9 mouse cellular contexts compared by ENCODE assay signal in the genomic region with DNA sequence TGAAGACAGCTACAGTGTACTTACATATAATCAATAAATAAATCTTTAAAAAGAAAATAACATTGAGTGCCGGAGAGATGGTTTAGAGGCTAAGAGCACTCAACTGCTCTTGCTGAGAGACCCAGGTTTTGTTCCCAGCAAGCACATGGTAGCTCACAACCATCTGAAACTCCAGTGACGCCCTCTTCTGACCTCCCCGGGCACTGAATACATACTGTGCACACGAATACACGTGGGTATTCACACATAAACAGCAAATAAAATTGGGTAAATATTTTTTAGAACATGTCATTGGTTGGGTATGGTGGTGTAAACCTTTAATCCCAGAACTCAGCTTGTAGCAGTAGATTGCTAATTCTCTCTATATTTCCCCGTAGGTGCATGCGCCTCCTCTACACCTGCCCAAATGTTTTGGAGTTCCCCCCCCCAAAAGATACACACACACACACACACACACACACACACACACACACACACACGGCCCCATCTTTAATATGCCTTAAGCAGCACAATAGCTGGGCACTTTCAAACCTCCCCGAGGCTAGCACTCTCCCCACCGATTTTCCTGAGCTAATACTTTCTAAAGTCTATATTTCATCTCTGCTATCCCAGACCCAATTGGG. TPM values are rescaled to one million over a fixed set of nuclear protein-coding genes. Genes with fewer than 3 reads are reported as not detected.
DNase-seq lines count a peak whose midpoint lies in the region; ATAC-seq lines count a peak whose summit lies in the region.
"Had no signal": no experiment of that assay in that cellular context is flagged by ENCODE, and none has a peak within 500 bp of the region (broad histone marks: within the 10 kb centered on the region; RNA-seq: fewer than 3 reads in every experiment).

No protein-coding gene starts in this region.

- peak overlapping the region; percentile 58 for H3K9ac ChIP-seq in liver, embryonic 11.5 days (ENCODE audit: low read depth, low read length)
- no peak overlapping the region for H3K9ac ChIP-seq in forebrain, embryonic 12.5 days
- H3K9ac ChIP-seq in limb, embryonic 15.5 days = no peak overlapping the region
- no peak overlapping the region for H3K9ac ChIP-seq in stomach, embryonic 14.5 days (replicated peaks; ENCODE audit: low read depth, low read length)

- H3K9me3 ChIP-seq in liver, embryonic 11.5 days (ENCODE audit: control insufficient read depth, low read length) = no peaks in the 10 kb centered on the region
- no peaks in the 10 kb centered on the region for H3K9me3 ChIP-seq in forebrain, embryonic 12.5 days
- no peaks in the 10 kb centered on the region for H3K9me3 ChIP-seq in limb, embryonic 15.5 days
- no peaks in the 10 kb centered on the region for H3K9me3 ChIP-seq in stomach, embryonic 14.5 days (ENCODE audit: control insufficient read depth, low read depth, low read length)

- no peak for DNase-seq in liver, embryonic 11.5 days (ENCODE audit: low spot score)
- DNase-seq in liver = no peak
- no peak for DNase-seq in layer of hippocampus, postnatal 14 days (ENCODE audit: low spot score in 2 of 2)
- DNase-seq in thymus, postnatal 4 days = no peak
- DNase-seq in cerebellum, postnatal 14 days = no peak

- WGBS in liver, embryonic 11.5 days = 49% methylated on average over 10 of the region's 10 CpGs
- 54% methylated on average over 10 of the region's 10 CpGs for WGBS in forebrain, embryonic 12.5 days
- 45% methylated on average over 10 of the region's 10 CpGs for WGBS in limb, embryonic 15.5 days
- 52% methylated on average over 10 of the region's 10 CpGs for WGBS in stomach, embryonic 14.5 days

- H3K4me1 ChIP-seq in liver, embryonic 11.5 days (replicated peaks; ENCODE audit: control insufficient read depth, insufficient read depth, low read length) = no peaks in the 10 kb centered on the region; the same call in 1 of the 2 replicates
- H3K4me1 ChIP-seq in forebrain, embryonic 12.5 days = peaks cover 11% of the 10 kb centered on the region; the same call in 1 of the 2 replicates
- peaks cover 5% of the 10 kb centered on the region; the same call in 1 of the 2 replicates for H3K4me1 ChIP-seq in limb, embryonic 15.5 days
- 0 out of 2 replicates have a peak, but pooled peaks cover 3% of the 10 kb centered on the region for H3K4me1 ChIP-seq in stomach, embryonic 14.5 days (ENCODE audit: control insufficient read depth, insufficient read depth, low read length)

- no peak; the same call in 1 of the 2 replicates for ATAC-seq in liver, embryonic 11.5 days (replicated peaks; ENCODE audit: low FRiP score)
- ATAC-seq in forebrain, embryonic 12.5 days (ENCODE audit: low FRiP score) = no peak
- no peak for ATAC-seq in limb, embryonic 15.5 days (ENCODE audit: insufficient number of reproducible peaks, low FRiP score, low TSS enrichment, low read depth)
- ATAC-seq in stomach, embryonic 14.5 days (ENCODE audit: insufficient number of reproducible peaks, insufficient read depth, low FRiP score, low read depth) = 0 out of 2 replicates have a peak, but pooled peaks have one; percentile 17
- ATAC-seq: Patski had no signal

- peak overlapping the region; percentile 36; the same call in 1 of the 2 replicates for H3K27ac ChIP-seq in liver, embryonic 11.5 days (ENCODE audit: low read depth, low read length)
- H3K27ac ChIP-seq in forebrain, embryonic 12.5 days = no peak overlapping the region
- peak overlapping the region; percentile 33; the same call in 1 of the 2 replicates for H3K27ac ChIP-seq in limb, embryonic 15.5 days
- no peak overlapping the region for H3K27ac ChIP-seq in stomach, embryonic 14.5 days (ENCODE audit: low read length)

- peak overlapping the region; percentile 64 for H3K4me2 ChIP-seq in liver, embryonic 11.5 days
- peak overlapping the region; percentile 54 for H3K4me2 ChIP-seq in forebrain, embryonic 12.5 days
- peak overlapping the region; percentile 49 for H3K4me2 ChIP-seq in limb, embryonic 15.5 days
- H3K4me2 ChIP-seq in stomach, embryonic 14.5 days (replicated peaks; ENCODE audit: low read depth, low read length) = peak overlapping the region; percentile 49

- no peaks in the 10 kb centered on the region for H3K27me3 ChIP-seq in liver, embryonic 11.5 days (replicated peaks; ENCODE audit: control insufficient read depth, insufficient read depth, low read length)
- no peaks in the 10 kb centered on the region for H3K27me3 ChIP-seq in forebrain, embryonic 12.5 days
- no peaks in the 10 kb centered on the region for H3K27me3 ChIP-seq in limb, embryonic 15.5 days
- H3K27me3 ChIP-seq in stomach, embryonic 14.5 days (ENCODE audit: control insufficient read depth, insufficient read depth, low read length) = no peaks in the 10 kb centered on the region
- H3K27me3 ChIP-seq: Patski had no signal

- peak overlapping the region; percentile 43 for H3K4me3 ChIP-seq in liver, embryonic 11.5 days (ENCODE audit: low read depth, low read length)
- peak overlapping the region; percentile 23 for H3K4me3 ChIP-seq in forebrain, embryonic 12.5 days (replicated peaks)
- peak overlapping the region; percentile 33 for H3K4me3 ChIP-seq in limb, embryonic 15.5 days
- H3K4me3 ChIP-seq in stomach, embryonic 14.5 days (ENCODE audit: low read depth, low read length) = peak overlapping the region; percentile 25

- H3K36me3 ChIP-seq in liver, embryonic 11.5 days (ENCODE audit: control insufficient read depth, insufficient read depth, low read length) = no peaks in the 10 kb centered on the region
- no peaks in the 10 kb centered on the region for H3K36me3 ChIP-seq in forebrain, embryonic 12.5 days (replicated peaks)
- no peaks in the 10 kb centered on the region for H3K36me3 ChIP-seq in limb, embryonic 15.5 days
- no peaks in the 10 kb centered on the region for H3K36me3 ChIP-seq in stomach, embryonic 14.5 days (ENCODE audit: control insufficient read depth, insufficient read depth, low read length)

RNA-seq across cellular contexts. Expression of gene Car6, which starts 10.9 kb away (rescaled TPM):
- not detected in 2 replicates for polyA plus RNA-seq in liver, embryonic 11.5 days (2014; fragmentation: Nextera tagmentation; extraction: Ambion mirVana)
- polyA plus RNA-seq in forebrain, embryonic 12.5 days (2016; fragmentation: Nextera tagmentation; extraction: Ambion mirVana) = not detected in 2 replicates
- 0.20 and 0.50 TPM in 2 replicates for polyA plus RNA-seq in limb, embryonic 15.5 days (2015; fragmentation: Nextera tagmentation; extraction: Ambion mirVana)
- polyA plus RNA-seq in stomach, embryonic 14.5 days (2014; fragmentation: Nextera tagmentation; extraction: Ambion mirVana) = not detected in 2 replicates
- not detected for total RNA-seq in layer of hippocampus, postnatal 14 days (2021)
- polyA plus RNA-seq: Patski had no signal

RNA-seq across cellular contexts. Expression of gene Eno1, which starts 24.5 kb away (rescaled TPM):
- polyA plus RNA-seq in liver, embryonic 11.5 days (2014; fragmentation: Nextera tagmentation; extraction: Ambion mirVana) = 2,392 and 2,590 TPM in 2 replicates
- polyA plus RNA-seq in forebrain, embryonic 12.5 days (2016; fragmentation: Nextera tagmentation; extraction: Ambion mirVana) = 1,282 and 1,334 TPM in 2 replicates
- polyA plus RNA-seq in limb, embryonic 15.5 days (2015; fragmentation: Nextera tagmentation; extraction: Ambion mirVana) = 1,599 and 1,772 TPM in 2 replicates
- 1,497 and 1,560 TPM in 2 replicates for polyA plus RNA-seq in stomach, embryonic 14.5 days (2014; fragmentation: Nextera tagmentation; extraction: Ambion mirVana)
- total RNA-seq in layer of hippocampus, postnatal 14 days (2021) = 100 to 1,000 TPM; 395 to 425 TPM

Comparison
In these comparisons a context has a peak if more than half of its experiments do, and no peak if none do; other contexts are left out.
1. H3K27ac ChIP-seq: peak in liver, embryonic 11.5 days (single experiment) and limb, embryonic 15.5 days (single experiment); none in forebrain, embryonic 12.5 days (single experiment) and stomach, embryonic 14.5 days (single experiment).
2. Peak in every context shown above with its lines, with median percentiles within 50 percentile points of each other: H3K4me2 ChIP-seq and H3K4me3 ChIP-seq.